Mouse (Mus musculus) ES-E14 (cell line): ENCODE measurements around the gene Col4a4.

Source experiments
- CHD2 ChIP-seq: IDR thresholded peaks from 2 replicates; pipeline ENCODE4 v1.6.1; 2014; ENCODE audit warnings: mild to moderate bottlenecking, low read depth, low read length, inconsistent platforms
- HCFC1 ChIP-seq: IDR thresholded peaks from 2 replicates; pipeline ENCODE4 v1.6.1; 2012; ENCODE audit warnings: low read length, inconsistent platforms, borderline replicate concordance; ENCODE audit not compliant: insufficient read depth
- MAFK ChIP-seq: IDR thresholded peaks from 2 replicates; pipeline ENCODE4 v1.6.1; 2014; ENCODE audit warnings: mild to moderate bottlenecking, low read depth, low read length, inconsistent platforms; ENCODE audit not compliant: insufficient read depth
- ZC3H11A ChIP-seq: IDR thresholded peaks from 2 replicates; pipeline ENCODE4 v1.6.1; 2012; ENCODE audit warnings: low read depth, mild to moderate bottlenecking, inconsistent platforms, low read length, borderline replicate concordance
- ZNF384 ChIP-seq: IDR thresholded peaks from 2 replicates; pipeline ENCODE4 v1.6.1; 2012; ENCODE audit warnings: low read depth, low read length, inconsistent platforms

DNA sequence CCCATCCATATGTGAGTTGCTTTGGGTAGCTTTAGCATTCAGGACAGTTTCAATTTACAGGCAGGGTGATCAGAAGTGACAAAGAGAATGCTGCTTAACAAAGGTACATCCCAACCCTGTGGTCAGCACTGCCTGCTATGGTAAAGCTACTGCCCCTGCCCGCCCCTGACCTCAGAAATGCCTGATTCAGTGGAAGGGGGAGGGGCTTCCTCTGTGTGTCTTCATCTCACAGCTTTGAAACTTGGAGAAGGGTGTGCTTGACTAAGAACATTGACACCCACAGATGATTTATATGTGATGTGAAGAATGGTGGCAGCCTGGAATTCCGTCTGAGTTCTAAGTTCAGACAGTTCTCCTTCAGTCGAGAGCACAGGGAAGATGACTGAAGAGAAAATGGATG, 48.8 kb downstream of the Col4a4 start:
- TF ChIP-seq ZNF384 (no peak), ZC3H11A (no peak), MAFK (no peak), HCFC1 (no peak), CHD2 (no peak)
